Mouse (Mus musculus): ENCODE measurements around the gene Tmprss9.
A peak's percentile ranks its signal among the peaks of the same experiment; 100 is the strongest.

The Tmprss9 gene

DNA sequence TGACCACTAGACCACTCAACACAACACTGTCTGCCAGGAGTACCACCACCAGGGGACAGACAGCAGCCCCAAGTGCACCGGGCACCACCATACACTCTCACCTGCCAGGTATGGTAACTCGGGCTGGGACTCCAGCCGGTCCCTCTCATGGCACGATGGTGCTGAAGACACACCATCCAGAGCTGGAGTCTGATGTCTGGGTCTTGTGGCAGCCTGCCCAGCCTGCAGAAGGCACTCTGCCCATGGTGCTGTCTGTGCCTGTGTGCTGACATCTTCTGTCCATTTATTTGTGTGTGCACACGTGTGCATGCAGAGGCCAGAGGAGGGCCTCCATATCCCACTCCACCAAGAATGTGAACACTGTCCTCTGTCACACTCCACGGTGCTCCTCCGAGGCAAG is 23.5 kb downstream of the Tmprss9 start:
- no peak for DNase-seq (ENCODE audit: low spot score)

DNA sequence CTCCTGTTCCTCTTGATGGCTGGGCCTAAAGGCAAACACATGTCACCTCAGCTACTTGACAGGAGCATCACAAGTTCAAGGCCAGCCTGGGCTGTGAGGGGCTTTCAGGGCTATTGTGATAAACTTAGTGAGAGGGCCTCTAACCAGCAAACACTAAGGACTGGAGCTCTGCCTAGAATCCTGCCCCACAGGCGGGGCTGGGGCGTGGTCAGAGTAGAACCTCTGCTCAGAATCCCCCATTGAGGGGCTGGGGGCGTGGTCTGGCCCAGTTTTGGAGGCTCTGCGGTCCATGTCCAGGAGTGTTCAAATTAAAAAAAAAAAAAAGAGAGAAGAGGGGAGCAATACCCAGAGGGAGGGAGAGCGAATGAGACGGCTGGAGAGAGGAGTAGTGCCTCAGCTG is 24.0 kb downstream of the Tmprss9 start:
- no peak for DNase-seq (ENCODE audit: low spot score)

DNA sequence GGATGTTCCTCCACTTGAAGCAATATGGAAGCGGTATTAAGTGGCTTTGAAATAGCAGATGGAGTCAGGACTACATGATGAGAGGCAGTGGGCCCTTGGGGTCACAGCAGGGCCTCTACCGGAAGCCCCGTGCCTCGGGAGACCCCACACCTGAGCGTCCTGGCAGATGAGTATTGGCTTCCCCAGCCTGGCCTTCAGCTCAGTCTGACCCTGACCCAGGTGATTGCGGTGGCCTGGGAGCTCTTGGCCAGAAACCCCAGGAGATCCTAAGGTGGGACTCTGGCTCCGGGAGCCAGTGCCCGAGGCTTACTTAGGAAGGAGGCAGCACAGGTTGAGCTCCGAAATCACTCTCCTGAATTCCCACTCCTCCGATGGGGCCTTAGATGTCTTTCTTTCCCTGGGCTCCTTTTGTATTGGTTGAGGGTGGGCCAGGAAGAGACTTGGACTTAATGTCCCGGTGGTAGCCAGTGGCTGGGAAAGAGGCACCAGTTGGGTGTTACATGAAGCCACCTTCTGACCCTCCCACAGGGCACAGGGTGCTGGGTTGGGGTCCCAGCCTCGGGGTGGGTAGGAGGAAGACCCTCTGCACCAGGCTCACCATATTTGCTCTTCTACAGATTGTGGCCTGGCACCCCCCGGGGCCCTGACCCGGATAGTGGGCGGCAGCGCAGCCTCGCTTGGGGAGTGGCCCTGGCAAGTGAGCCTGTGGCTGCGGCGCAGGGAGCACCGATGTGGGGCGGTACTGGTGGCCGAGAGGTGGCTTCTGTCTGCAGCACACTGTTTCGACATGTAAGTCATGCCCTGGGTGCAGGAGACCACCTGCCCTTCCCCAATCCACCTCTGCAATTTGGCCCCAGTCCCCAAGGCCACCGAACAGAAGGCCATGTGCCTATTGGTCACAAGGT is 25.2 kb downstream of the Tmprss9 start:
- DNase-seq (ENCODE audit: low spot score), result no peak

DNA sequence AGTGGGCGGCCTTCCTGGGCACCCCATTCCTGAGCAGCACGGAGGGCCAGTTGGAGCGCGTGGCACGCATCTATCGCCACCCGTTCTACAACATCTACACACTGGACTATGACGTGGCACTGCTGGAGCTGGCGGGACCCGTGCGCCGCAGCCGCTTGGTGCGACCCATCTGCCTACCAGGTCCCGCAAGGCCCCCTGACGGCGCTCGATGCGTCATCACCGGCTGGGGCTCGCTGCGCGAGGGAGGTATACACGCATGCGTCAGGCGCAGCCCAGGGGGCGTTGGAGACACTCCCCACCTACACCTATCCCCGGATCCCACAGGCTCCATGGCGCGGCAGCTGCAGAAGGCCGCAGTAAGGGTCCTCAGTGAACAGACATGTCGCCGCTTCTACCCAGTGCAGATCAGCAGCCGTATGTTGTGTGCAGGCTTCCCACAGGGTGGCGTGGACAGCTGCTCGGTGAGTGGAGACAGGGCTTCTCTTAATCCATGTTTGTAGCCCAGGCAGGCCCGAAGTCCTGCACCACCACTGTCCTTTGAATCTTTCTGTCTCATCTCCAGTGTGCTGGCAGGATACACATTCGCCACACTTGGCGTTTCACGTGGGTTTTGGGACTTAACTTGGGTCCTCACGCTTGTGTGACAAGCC is 26.3 kb downstream of the Tmprss9 start:
- no peak for DNase-seq (ENCODE audit: low spot score)

DNA sequence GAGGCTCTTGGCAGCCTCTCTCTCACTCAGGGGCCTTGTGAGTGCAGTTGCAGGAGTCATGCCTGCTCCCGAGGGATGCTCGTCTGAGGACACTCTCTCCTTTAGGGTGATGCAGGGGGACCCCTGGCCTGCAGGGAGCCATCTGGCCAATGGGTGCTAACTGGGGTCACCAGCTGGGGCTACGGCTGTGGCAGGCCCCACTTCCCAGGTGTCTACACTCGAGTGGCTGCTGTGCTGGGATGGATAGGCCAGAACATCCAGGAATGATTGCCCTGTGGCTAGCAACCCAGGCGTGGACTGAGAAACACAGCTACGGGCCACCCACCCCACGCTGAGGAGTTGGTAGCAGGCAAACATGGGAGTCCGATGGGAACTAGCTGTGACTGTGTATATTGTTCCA is 27.4 kb downstream of the Tmprss9 start:
- no peak for DNase-seq (ENCODE audit: low spot score)

DNA sequence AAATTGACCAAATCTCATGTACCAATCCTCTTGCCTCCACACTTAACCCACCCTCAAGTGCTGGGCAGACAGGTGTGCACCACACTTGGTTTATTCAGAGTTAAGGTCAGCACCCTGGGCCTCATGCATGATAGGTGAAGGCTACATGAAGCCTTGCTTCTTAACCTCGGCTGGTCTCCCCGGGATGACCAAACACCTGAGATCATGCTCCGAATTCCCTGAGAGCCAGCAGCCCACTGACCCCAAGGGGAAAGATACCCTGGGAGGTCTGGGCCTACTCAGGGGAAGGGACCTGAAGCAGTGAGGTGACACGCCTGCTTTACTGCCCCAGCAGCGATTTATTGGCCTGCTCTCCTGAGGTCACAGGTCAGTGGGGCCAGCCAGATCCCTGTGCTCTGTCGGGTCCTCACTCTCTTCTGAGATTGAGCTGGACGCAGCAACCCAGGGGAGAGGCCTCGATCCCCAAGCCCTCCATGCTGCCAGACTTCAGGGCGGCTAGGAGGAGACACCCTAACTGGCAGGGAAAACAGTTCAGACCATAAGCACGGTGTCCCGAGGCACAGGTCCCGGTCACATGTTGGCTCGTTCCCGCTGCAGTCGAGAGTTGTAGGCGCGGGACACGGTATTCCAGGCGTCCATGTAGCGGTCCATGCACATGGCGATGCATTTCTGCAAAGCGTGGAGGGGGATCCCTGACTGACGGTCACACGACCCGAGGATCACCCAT is 28.1 kb downstream of the Tmprss9 start:
- DNase-seq (ENCODE audit: low spot score), result no peak

DNA sequence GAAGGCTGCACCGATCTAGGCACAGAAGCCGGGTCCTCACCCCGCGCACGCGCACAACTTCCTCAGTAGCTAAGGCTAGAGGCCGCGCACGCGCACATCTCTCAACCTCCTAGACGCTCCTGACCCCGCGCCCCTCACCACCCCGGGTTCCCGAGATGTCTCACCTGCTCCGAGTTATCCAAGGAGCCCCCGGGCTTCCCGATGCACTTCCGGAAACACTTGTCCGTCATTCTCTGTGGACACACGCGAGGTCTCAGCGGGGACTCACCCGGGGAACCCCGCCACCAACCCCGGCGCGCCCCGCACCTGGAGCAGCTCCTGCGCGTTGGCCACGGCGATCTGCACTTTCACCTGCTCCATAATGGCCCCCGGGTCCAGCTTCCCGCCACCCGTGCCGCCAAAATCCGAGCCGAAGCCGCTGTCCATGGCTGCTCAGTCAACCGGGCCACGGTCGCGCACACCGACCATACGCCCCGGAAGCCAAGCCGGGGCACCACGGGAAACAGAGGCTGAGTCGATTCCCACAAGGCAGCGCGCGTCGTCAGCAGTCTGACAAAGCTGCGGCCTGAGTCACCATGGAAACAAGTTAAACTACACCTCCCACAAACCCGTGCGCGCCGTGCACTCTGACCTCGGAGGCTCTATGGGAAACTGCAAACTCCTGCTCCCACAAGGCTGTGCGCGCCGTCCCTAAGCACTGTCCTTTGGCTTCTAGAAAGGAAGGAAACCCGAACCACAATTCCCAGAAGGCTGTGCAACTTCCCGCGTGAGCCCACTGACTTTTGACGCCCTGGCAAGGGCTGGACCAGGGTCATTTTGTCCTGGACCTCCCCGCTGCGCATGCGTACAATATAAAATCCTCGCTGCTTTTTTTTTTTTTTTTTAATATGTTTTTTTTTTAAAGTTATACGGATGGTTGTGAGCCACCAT is 28.9 kb downstream of the Tmprss9 start, which contains the start of gene Timm13:
TSS of gene Timm13 (minus strand) at position 652 of the 930 bp plus-strand sequence.
- DNase-seq (ENCODE audit: low spot score), result peak; percentile 99

DNA sequence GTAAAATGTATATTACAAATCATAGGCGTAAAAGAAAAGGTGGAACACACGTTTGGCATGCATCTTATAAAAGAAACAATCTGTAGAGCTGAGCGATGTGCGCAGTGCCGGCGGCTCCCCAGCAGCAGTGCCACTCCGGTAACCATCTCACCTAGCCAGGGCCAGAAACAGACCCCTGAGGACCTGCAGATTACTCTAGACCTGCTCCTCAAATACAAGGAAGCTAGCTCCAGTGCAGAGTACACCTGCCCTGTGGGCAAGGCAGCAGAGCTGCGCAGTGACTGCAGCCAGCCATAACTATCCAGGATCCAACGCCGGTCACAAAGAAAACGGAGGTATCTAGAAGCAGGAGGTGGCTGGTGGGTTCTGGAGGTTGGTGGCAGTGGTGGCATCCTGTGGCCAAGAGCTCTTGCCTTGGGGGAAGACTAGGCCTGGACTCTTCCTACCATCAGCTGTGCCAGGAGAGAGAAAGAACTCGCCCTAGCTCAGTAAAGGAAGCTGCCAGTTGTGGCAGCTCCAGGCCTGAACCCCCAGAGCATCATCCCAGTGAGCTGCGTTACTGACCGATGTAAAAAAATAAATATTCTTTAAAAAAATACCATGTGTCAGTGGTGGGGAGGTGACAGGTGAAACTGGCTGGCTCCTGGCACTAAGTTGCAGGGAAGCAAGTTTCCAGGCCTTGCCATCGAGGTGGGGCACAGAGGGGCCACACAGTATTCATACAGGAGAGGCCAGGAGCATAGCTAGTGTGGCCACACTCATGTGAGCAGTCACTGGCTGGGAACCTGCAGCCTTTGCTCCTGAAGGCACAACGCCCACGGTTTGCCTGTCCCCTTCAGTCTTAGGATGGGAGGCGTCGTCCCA is 30.0 kb downstream of the Tmprss9 start:
- no peak for DNase-seq (ENCODE audit: low spot score)

DNA sequence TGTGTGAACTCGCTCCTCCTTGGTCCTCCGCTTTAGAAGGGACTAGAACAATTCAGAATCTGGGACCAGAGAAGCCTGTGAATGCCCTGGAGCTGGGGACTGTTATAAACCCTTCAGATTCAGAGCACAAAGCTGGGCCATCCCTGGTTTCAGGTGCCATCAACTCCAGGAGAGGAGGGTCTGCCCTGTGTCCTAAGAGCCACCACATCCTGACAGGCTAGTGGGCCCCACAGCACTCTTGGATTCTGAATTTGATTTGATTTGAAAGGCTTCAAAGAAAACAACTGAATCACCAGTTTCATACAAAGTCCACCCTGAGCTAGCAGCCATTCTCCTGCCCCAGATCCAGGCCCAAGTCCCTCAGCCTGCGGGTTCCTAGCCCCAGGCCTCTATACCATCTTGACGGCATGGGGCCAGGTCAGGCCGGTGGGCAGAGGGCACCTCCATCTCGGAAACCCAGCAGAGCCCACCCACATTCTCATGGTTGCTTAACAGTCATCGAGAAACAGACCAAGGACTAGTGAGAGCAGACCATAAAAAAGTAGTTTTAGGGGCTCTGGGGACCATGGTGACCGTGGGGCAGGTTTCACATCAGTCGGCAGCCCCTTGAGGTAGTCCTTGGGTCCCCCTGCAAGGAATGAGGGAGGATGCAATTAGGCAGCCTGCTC is 30.8 kb downstream of the Tmprss9 start:
- no peak for DNase-seq (ENCODE audit: low spot score)

DNA sequence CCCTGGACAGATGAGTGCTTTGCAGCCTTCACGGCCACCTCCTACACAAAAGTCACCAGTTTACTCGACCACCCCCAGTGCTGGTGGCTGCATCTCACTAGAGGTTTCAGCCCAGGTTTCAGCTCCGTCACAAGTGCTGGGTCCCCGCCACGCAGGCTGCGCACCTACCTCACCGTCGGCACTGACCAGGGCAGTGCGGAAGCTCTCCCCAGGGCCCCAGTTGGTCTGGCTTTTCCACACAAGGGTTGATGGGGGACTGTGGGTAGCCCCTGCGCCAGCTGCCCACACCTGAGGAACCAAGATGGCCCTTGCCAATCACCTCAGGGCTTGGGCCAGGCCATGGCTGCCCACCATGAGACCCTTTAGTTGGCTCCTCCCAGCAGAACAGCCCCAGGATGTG is 31.6 kb downstream of the Tmprss9 start:
- no peak for DNase-seq (ENCODE audit: low spot score)

DNA sequence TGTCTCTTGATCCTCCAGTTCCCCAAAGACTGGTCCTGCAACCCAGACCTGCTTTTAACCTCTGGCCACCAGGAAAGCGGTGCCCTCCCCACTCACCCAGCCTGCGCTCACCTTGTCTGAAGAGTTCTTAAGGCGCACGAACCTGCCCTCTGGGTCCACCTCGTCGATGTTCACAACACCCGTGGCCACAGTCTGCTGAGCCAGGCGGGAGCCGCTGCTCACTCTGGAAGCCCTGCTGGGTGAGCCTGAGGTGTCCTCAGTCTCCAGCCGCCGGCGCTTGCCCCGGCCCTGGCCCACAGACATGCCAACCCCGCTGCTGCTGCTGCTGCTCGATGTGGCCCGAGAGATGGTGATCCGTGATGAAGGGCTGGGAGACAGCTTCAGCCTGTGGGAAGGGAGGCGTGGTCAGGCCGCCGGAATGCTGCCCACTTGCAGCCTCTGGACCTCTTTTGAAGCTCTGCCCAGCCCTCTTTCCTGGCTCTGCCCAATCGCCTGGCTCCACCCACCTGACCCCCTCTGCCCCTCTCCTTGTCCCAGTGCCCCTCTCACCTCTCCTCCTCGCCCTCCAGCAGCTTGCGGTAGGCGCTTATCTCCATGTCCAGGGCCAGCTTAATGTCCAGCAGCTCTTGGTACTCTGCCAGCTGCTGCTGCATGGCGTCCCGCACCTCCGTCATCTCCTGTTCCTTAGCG is 32.5 kb downstream of the Tmprss9 start:
- peak; percentile 21 for DNase-seq (ENCODE audit: low spot score)

DNA sequence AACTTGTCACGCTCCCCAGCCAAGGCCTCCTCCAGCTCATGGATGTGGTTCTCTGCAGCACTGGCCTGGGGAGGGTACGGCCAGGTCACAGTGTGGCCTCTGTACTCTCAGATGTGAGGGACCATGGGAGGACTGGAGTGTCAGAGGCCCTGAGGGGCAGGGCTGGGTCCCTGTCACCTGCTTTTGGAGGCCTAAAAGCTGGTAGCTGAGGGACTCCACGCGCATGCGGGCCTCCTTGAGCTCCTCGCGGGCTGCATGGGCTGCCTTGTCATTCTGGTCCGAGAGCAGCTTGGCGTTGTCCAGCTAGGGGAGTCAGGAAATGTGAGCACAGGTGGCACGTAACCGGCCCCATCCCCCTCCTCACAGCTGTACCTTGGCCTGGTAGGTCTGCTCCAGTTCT is 33.1 kb downstream of the Tmprss9 start:
- no peak for DNase-seq (ENCODE audit: low spot score)

DNA sequence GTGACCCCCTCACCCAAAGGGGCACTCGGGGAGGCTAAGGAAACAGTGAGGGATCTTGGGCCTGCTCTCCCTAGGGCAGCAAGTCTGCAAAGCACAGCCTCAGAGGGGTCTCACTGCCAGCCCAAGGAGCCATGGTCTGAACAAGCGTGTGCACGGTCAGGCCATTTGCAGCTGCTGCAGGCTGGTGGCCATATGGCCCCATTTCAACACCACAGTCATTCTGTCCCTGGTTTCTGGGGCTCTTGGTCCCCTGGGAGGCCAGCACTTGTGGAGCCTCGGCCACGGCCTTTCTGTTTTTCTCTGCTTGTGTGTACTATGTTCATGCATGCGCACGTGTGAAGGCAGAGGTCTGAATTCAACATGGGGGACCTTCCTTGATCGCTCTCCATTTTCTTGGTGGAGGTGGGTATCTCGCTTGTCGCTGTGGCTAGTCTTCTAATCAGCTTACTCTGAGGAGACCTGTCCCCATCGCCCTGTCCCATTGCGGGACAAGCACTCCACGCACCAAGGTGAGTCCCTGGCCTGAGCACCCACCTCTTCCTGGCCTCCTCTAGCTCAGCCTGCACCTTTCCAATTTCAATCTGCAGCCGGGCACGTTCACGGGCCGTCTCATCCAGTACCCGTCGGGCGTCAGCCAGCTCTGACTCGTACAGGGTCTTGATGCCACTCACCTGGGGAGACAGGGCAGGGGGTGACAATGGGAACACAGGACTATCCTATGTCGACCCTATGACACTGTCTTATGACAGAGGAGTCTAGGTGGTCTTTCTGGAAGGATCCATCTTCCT is 37.9 kb downstream of the Tmprss9 start:
- DNase-seq (ENCODE audit: low spot score), result no peak

DNA sequence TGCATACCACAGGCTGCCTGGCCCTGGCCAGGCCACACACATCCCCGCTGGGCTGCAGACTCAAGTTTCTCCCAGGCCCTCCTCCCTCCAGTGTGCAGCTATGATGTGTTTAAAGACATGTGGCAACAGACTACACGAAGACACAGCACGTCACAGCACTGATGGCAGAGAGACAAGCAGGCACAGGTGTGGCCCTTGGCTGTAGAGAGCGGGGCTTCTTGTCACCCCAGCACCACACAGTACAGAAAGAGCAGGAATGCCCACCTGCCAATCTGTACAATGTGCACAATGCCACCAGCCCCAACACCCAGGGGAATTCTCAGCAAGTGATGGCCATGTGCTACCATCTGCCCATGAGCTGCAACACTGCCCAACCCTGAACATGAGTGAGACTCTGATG is 39.7 kb downstream of the Tmprss9 start:
- no peak for DNase-seq (ENCODE audit: low spot score)

DNA sequence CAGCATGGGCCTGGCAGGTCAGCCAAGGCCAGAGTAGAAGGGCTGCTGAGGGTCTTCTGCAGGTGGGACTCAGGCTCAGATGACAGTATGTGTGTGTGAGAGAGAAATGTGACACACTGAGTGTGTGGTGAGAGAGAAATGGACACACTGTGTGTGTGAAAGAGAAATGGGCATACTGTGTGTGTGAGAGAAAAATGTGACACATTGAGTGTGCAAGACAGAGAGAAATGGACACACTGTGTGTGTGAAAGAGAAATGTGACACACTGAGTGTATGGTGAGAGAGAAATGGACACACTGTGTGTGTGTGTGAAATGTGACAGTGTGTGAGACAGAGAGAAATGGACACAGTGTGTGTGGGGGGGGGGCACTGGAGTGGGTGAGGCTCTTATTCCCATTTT is 40.2 kb downstream of the Tmprss9 start:
- no peak for DNase-seq (ENCODE audit: low spot score)

DNA sequence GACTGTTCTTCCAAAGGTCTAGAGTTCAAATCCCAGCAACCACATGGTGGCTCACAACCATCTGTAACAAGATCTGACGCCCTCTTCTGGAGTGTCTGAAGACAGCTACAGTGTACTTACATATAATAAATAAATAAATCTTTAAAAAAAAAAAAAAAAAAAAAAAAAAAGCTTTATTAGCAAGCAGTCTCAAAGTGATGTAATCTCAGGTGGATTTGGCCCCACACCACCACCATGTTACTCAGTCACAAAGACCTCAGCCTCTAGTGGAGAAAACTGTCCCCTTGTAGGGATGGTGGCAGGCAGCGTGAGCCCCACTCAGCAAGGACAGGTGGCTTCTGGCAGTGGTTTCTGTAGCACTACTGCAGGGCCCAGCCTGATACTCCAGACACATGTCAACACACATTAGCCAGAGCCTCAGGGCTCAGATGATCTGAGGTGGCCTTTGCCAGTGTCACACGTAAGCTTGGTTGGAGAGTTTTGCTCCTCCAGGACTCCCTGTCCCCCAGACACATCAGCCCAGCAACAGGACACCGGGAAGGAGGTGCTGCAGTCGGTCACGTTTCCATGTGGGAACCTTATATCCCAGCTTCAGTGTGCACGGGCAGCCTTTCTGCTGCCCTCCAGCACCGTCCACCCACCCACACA is 41.8 kb downstream of the Tmprss9 start:
- no peak for DNase-seq (ENCODE audit: low spot score)

DNA sequence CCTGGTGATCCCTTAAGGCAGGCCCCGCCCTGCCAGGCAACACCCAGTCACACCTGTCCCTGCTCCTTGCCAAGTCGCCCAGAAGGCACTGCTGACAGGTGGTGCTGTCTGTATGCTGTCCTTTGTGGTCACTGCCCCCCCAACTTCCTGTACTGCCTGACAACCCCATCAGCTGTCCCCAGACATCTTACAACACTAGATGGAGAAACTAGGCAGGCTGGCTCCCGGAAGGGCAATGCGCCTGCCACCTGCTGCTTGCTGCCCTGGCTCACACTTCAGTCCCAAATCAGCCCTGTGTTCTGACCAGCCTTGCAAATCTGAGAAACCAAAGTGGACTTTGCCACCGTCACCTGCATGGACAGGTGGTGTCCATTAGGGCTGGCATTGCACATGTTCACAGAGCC is 42.6 kb downstream of the Tmprss9 start:
- DNase-seq (ENCODE audit: low spot score), result no peak

DNA sequence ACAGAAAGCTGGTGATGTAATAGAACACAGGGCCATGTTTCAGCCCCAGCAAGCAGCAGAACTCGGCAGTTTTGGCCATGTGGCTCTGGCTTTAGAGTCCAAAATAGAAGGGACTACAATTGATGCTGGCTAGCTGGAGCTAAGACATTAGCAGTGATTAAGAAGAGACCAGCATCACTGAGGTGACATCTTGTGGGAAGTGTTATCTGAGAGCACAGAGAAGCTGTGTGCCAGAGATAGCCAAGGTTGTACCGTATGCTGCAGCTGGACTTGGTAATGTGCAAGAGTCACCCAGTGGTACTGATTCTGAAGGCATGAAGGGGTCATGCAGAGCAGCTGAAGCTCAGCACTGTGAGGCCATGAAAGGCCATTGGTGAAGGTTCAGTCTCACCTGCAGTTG is 43.6 kb downstream of the Tmprss9 start:
- no peak for DNase-seq (ENCODE audit: low spot score)

Data from ovary, adult 18-20 months (tissue).